Mouse (Mus musculus) ES-E14 (cell line): ENCODE data around the gene Spred3. TPM values are rescaled to one million over a fixed set of nuclear protein-coding genes. Genes with fewer than 3 reads are reported as not detected.

ENCODE experiments used
- DNase-seq: peaks from one replicate; pipeline ENCODE4 v3.0.0-alpha.2; 2013; ENCODE audit warnings: low read depth, low spot score
- H3K27ac ChIP-seq: 2 replicates; pipeline ENCODE4 v1.5.1; 2012; ENCODE audit warnings: low read depth, mild to moderate bottlenecking, low read length, moderate library complexity, mixed read lengths; ENCODE audit not compliant: poor library complexity, insufficient read depth, severe bottlenecking
- H3K36me3 ChIP-seq: 2 replicates; pipeline ENCODE4 v1.6.1; 2012; ENCODE audit warnings: mild to moderate bottlenecking, low read length, moderate library complexity, mixed read lengths; ENCODE audit not compliant: control insufficient read depth, poor library complexity, insufficient read depth, severe bottlenecking
- H3K4me1 ChIP-seq, 2 experiments: fragments of 150-350 bp in 1 of 2; sonication (generic) in 1 of 2; 2 replicates each; pipeline ENCODE4 v1.6.1; 2012; ENCODE audit warnings: low read length in 2 of 2, mild to moderate bottlenecking in 1 of 2, mixed read lengths in 1 of 2; ENCODE audit not compliant: control insufficient read depth in 2 of 2, insufficient read depth in 2 of 2, poor library complexity in 1 of 2
- H3K4me3 ChIP-seq, 2 experiments: fragments of 150-350 bp in 1 of 2; sonication (generic) in 1 of 2; 2 replicates each; pipeline ENCODE4 v1.5.1; 2012; ENCODE audit warnings: low read length in 2 of 2, low read depth in 1 of 2, mild to moderate bottlenecking in 1 of 2, mixed read lengths in 1 of 2; ENCODE audit not compliant: insufficient read depth in 1 of 2, poor library complexity in 1 of 2, severe bottlenecking in 1 of 2
- H3K9ac ChIP-seq: 2 replicates; pipeline ENCODE4 v1.6.1; 2012; ENCODE audit warnings: low read depth, mild to moderate bottlenecking, low read length, mixed read lengths; ENCODE audit not compliant: poor library complexity, insufficient read depth, severe bottlenecking
- H3K9me3 ChIP-seq: fragments of 150-350 bp; sonication (generic); 2 replicates; pipeline ENCODE4 v1.6.1; 2012; ENCODE audit warnings: low read depth, mild to moderate bottlenecking, low read length; ENCODE audit not compliant: control insufficient read depth, insufficient read depth
- CHD2 ChIP-seq: IDR thresholded peaks from 2 replicates; pipeline ENCODE4 v1.6.1; 2014; ENCODE audit warnings: mild to moderate bottlenecking, low read depth, low read length, inconsistent platforms
- HCFC1 ChIP-seq: IDR thresholded peaks from 2 replicates; pipeline ENCODE4 v1.6.1; 2012; ENCODE audit warnings: low read length, inconsistent platforms, borderline replicate concordance; ENCODE audit not compliant: insufficient read depth
- MAFK ChIP-seq: IDR thresholded peaks from 2 replicates; pipeline ENCODE4 v1.6.1; 2014; ENCODE audit warnings: mild to moderate bottlenecking, low read depth, low read length, inconsistent platforms; ENCODE audit not compliant: insufficient read depth
- ZC3H11A ChIP-seq: IDR thresholded peaks from 2 replicates; pipeline ENCODE4 v1.6.1; 2012; ENCODE audit warnings: low read depth, mild to moderate bottlenecking, inconsistent platforms, low read length, borderline replicate concordance
- ZNF384 ChIP-seq: IDR thresholded peaks from 2 replicates; pipeline ENCODE4 v1.6.1; 2012; ENCODE audit warnings: low read depth, low read length, inconsistent platforms
- in situ Hi-C, 2 experiments: fragments of 600-800 bp; cut with MboI; formaldehyde crosslinking; loops; one replicate each; pipeline ENCODE4 v1.15.1; 2025; ENCODE audit warnings: low sequenced_read_pairs in 2 of 2, inconsistent platforms in 1 of 2; ENCODE audit not compliant: unreplicated experiment in 2 of 2
- total RNA-seq: library from RNA; depleted of rRNA; stranded (reverse); fragments of 300-350 nt; gene quantifications from 2 replicates; pipeline ENCODE4 v1.2.3, GENCODE M21; 2012

The Spred3 gene
- total RNA-seq, 1 experiment: 6.2 TPM

DNA sequence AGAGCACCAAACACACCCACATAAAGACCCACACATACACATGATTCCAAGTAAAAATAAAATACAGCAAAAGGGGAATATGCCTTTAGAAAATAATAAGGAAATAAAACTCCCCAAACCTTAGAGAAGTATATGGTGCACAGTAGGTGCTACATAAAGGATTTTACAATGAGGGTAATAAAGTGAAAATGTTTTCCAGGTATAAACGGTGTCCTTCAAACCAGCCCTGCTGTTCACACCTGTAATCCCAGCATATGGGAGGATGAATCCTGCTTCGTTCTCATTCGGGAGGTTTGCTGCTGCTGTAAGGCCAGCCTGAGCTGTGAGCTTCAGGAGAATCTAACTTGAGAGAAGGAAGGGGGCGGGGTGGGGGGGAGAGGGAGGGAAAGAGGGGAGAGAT lies 36.0 kb downstream of the Spred3 start:
- TF ChIP-seq ZC3H11A: no peak
- no peak for TF ChIP-seq CHD2
- TF ChIP-seq HCFC1: no peak
- no peak for TF ChIP-seq ZNF384
- no peak for TF ChIP-seq MAFK
- in situ Hi-C loops: no loop called here
- DNase-seq: no peak
- H3K36me3 ChIP-seq: no peaks in the 10 kb centered on the region
- H3K9me3 ChIP-seq: no peaks in the 10 kb centered on the region
- H3K4me3 ChIP-seq: peak overlapping the region in 1 of 2 experiments; percentile 44; a peak in 2 of 4 replicates
- H3K4me1 ChIP-seq: peaks cover 6 to 13% of the 10 kb centered on the region in 2 experiments
- no peak overlapping the region for H3K27ac ChIP-seq
- no peak overlapping the region for H3K9ac ChIP-seq

GRCm38 (mm10) chr7:29128725-29129124 lies 41.5 kb downstream of the Spred3 start:
- in situ Hi-C loops: no loop called here
- TF ChIP-seq ZC3H11A: no peak
- TF ChIP-seq MAFK: no peak
- TF ChIP-seq HCFC1: no peak
- TF ChIP-seq ZNF384: no peak
- no peak for TF ChIP-seq CHD2
- Histone ChIP-seq H3K36me3 (no peaks in the 10 kb centered on the region), H3K4me1 (peaks cover 4 to 14% of the 10 kb centered on the region in 2 experiments), H3K9me3 (no peaks in the 10 kb centered on the region), H3K9ac (no peak overlapping the region), H3K4me3 (no peak overlapping the region), H3K27ac (no peak overlapping the region)
- no peak for DNase-seq

GRCm38 (mm10) chr7:29126173-29126915 lies 43.9 kb downstream of the Spred3 start:
- Histone ChIP-seq H3K9me3 (no peaks in the 10 kb centered on the region), H3K36me3 (no peaks in the 10 kb centered on the region), H3K27ac (peak overlapping the region; percentile 28; the same call in 1 of the 2 replicates), H3K4me1 (peaks cover 7 to 18% of the 10 kb centered on the region in 2 experiments), H3K4me3 (no peak overlapping the region), H3K9ac (no peak overlapping the region)
- peak; percentile 81 for DNase-seq
- TF ChIP-seq ZC3H11A (peak; percentile 52; the same call in 1 of the 2 replicates), CHD2 (no peak), ZNF384 (no peak), HCFC1 (no peak), MAFK (peak; percentile 69; the same call in 1 of the 2 replicates)
- in situ Hi-C loops: no loop called here

DNA sequence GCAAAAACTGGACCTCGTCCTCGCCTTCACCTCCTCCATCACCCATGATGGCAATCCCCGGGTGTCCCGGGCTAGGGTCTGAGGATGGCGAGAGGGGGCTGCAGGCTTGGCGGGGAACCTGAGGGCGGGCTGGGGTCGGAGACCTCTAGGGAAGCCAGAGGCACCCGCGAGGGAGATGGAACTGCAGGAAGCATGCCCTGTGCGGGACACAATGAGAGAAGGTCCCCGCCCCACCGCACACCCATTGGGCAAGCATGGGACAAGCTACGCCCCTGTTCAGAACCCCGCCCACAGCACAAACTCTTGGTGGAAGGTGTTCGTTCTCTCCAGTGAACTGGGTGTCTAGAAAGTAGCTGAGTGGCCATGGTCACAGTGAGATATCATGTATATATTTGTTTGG lies 45.2 kb downstream of the Spred3 start, which contains the start of gene Ryr1:
Ryr1 (minus strand) TSS at position 210 of the 400 bp plus-strand sequence.
- H3K36me3 ChIP-seq: no peaks in the 10 kb centered on the region
- DNase-seq: peak; percentile 87
- H3K9ac ChIP-seq: peak within 1 kb of the TSS; percentile 63; the same call in 1 of the 2 replicates
- H3K9me3 ChIP-seq: no peaks in the 10 kb centered on the region
- H3K4me3 ChIP-seq: peak within 1 kb of the TSS; percentile 65 to 90
- in situ Hi-C loops: no loop called here
- TF ChIP-seq CHD2: no peak
- no peak for TF ChIP-seq MAFK
- TF ChIP-seq HCFC1: no peak
- TF ChIP-seq ZC3H11A: no peak
- no peak for TF ChIP-seq ZNF384
- H3K27ac ChIP-seq: peak within 1 kb of the TSS; percentile 28; the same call in 1 of the 2 replicates
- H3K4me1 ChIP-seq: peaks cover 7 to 18% of the 10 kb centered on the region in 2 experiments
